Mouse (Mus musculus) layer of hippocampus, adult 2 months (tissue): Measurements from ENCODE around the gene C6. TPM values are rescaled to one million over a fixed set of nuclear protein-coding genes. Genes with fewer than 3 reads are reported as not detected.

ENCODE experiments used
- DNase-seq, 2 experiments: peaks; one replicate each; pipeline ENCODE4 v3.0.0; 2022; ENCODE audit warnings: low spot score in 2 of 2
- H3K27ac ChIP-seq: fragments of 200-600 bp; 2 replicates; pipeline ENCODE4 v1.8.1; 2022
- H3K4me3 ChIP-seq: fragments of 200-600 bp; 2 replicates; pipeline ENCODE4 v1.8.1; 2022; ENCODE audit warnings: mild to moderate bottlenecking
- CTCF ChIP-seq: fragments of 200-600 bp; conservative IDR thresholded peaks from 2 replicates; pipeline ENCODE4 v1.8.1; 2022; ENCODE audit warnings: antibody characterized with exemption, mild to moderate bottlenecking, moderate library complexity
- total RNA-seq, 2 experiments: library from RNA; stranded (reverse); gene quantifications; 2 replicates each; pipeline ENCODE4 v1.2.3; 2021

Gene C6
- total RNA-seq, 2 experiments from 2014 or later = not detected

- H3K4me3 ChIP-seq = no peak overlapping the region
These were observed 94.8 kb downstream of the C6 start for GRCm38 (mm10) chr15:4821824-4822223.

GRCm38 (mm10) chr15:4827736-4828135 lies 100.8 kb downstream of the C6 start:
- DNase-seq = no peak
- H3K4me3 ChIP-seq = no peak overlapping the region
- no peak for TF ChIP-seq CTCF
- no peak overlapping the region for H3K27ac ChIP-seq

More at GRCm38 (mm10) chr15:4821824-4822223, 94.8 kb downstream of the C6 start:
- no peak for DNase-seq
- no peak overlapping the region for H3K27ac ChIP-seq
- TF ChIP-seq CTCF = no peak

- Histone ChIP-seq H3K4me3 (no peak overlapping the region), H3K27ac (no peak overlapping the region)
- TF ChIP-seq CTCF = no peak
- no peak for DNase-seq
These were observed 109.4 kb downstream of the C6 start for GRCm38 (mm10) chr15:4836354-4836753.

GRCm38 (mm10) chr15:4850015-4850414 lies 123.0 kb downstream of the C6 start:
- DNase-seq = no peak
- no peak overlapping the region for H3K27ac ChIP-seq
- no peak overlapping the region for H3K4me3 ChIP-seq
- no peak for TF ChIP-seq CTCF

Other genes starting within 250 kb of the C6 start
- not detected for gene Mroh2b, start 171.6 kb downstream of the C6 start, total RNA-seq